In genomic region chr16:8208251-8209181, GRCm38 (mm10) we compare ENCODE assay signal across 17 mouse cellular contexts.
DNase-seq lines count a peak whose midpoint lies in the region; ATAC-seq and TF ChIP-seq lines count a peak whose summit lies in the region.
"Had no signal": no experiment of that assay in that cellular context is flagged by ENCODE, and none has a peak within 500 bp of the region (broad histone marks: within the 10 kb centered on the region; RNA-seq: fewer than 3 reads in every experiment).

No protein-coding gene starts in this region.

- TF ChIP-seq POLR2A in kidney, adult 2 months (IDR thresholded peaks at IDR 0.05; ENCODE audit: low read depth, low read length): no peak
- no peak for TF ChIP-seq POLR2A in heart, adult 2 months (IDR thresholded peaks at IDR 0.05; ENCODE audit: insufficient read depth, low read depth, low read length)

- 61% methylated on average over 8 of the region's 8 CpGs for WGBS in kidney, postnatal 0 days
- WGBS in kidney, adult 2 months: 58% methylated on average over 8 of the region's 8 CpGs
- 40% methylated on average over 8 of the region's 8 CpGs for WGBS in heart, adult 2 months

- no peak for TF ChIP-seq CTCF in kidney, postnatal 0 days (IDR thresholded peaks at IDR 0.05; ENCODE audit: low read depth)
- TF ChIP-seq CTCF in kidney, adult 2 months (conservative IDR thresholded peaks at IDR 0.05; ENCODE audit: insufficient read depth, insufficient read length, low read depth, low read length): no peak
- peak; percentile 32 for TF ChIP-seq CTCF in heart, adult 2 months (IDR thresholded peaks at IDR 0.05)

- intact Hi-C loops in heart, adult 2 months (cut with DNase I): no loop called here
- intact Hi-C loops in heart, postnatal 25 days (cut with DNase I): no loop called here

- no peak overlapping the region for H3K4me2 ChIP-seq in kidney, postnatal 0 days (ENCODE audit: low read length)
- H3K4me2 ChIP-seq: limb, embryonic 12.5 days; lung, embryonic 14.5 days; midbrain, embryonic 15.5 days; neural tube, embryonic 13.5 days had no signal

- peak; percentile 46; the same call in 1 of the 2 replicates for TF ChIP-seq EP300 in heart, adult 2 months (IDR thresholded peaks at IDR 0.05; ENCODE audit: insufficient read depth, low read depth, low read length)

- DNase-seq in kidney, postnatal 0 days (ENCODE audit: low spot score): peak; percentile 9
- no peak for DNase-seq in kidney, adult 2 months
- DNase-seq in gastrocnemius, adult 8-10 months (ENCODE audit: low spot score in 2 of 2): peak; percentile 2 to 44
- peak; percentile 48 to 73 for DNase-seq in heart, adult 2 months
- peak; percentile 54 for DNase-seq in heart, postnatal 25 days (ENCODE audit: low spot score)
- no peak for DNase-seq in right cerebral cortex, adult 18-20 months
- no peak for DNase-seq in cerebellum, adult 18-20 months
- DNase-seq in thymus, postnatal 25 days: no peak
- DNase-seq: adrenal gland, adult 2 months; embryo, embryonic 11 days; kidney, adult 8-10 months; lung, embryonic 14.5 days had no signal

- no peaks in the 10 kb centered on the region for H3K36me3 ChIP-seq in kidney, postnatal 0 days (ENCODE audit: insufficient read depth, low read length)
- H3K36me3 ChIP-seq in kidney, adult 2 months (ENCODE audit: control insufficient read depth, insufficient read depth, low read length): no peaks in the 10 kb centered on the region
- no peaks in the 10 kb centered on the region for H3K36me3 ChIP-seq in heart, adult 2 months (ENCODE audit: control insufficient read depth, insufficient read depth, low read length)
- H3K36me3 ChIP-seq: forebrain, embryonic 10.5 days; limb, embryonic 12.5 days; midbrain, embryonic 15.5 days; neural tube, embryonic 13.5 days had no signal

- no peak overlapping the region for H3K9ac ChIP-seq in kidney, postnatal 0 days (ENCODE audit: low read depth, low read length)
- H3K9ac ChIP-seq in heart, adult 2 months (ENCODE audit: low read depth, low read length): no peak overlapping the region
- H3K9ac ChIP-seq: limb, embryonic 12.5 days; lung, embryonic 14.5 days; midbrain, embryonic 15.5 days; neural tube, embryonic 13.5 days had no signal

- H3K27me3 ChIP-seq in kidney, postnatal 0 days (ENCODE audit: insufficient read depth, low read length): no peaks in the 10 kb centered on the region
- no peaks in the 10 kb centered on the region; the same call in 1 of the 2 replicates for H3K27me3 ChIP-seq in kidney, adult 2 months (replicated peaks; ENCODE audit: control insufficient read depth, insufficient read depth, low read length)
- H3K27me3 ChIP-seq in heart, adult 2 months (ENCODE audit: control insufficient read depth, insufficient read depth, low read length): no peaks in the 10 kb centered on the region
- H3K27me3 ChIP-seq: limb, embryonic 12.5 days; midbrain, embryonic 15.5 days; neural tube, embryonic 13.5 days had no signal

- no peaks in the 10 kb centered on the region for H3K4me1 ChIP-seq in kidney, postnatal 0 days (replicated peaks; ENCODE audit: insufficient read depth, low read length)
- H3K4me1 ChIP-seq in kidney, adult 2 months (ENCODE audit: control insufficient read depth, insufficient read depth, low read length): no peaks in the 10 kb centered on the region
- no peaks in the 10 kb centered on the region for H3K4me1 ChIP-seq in heart, adult 2 months (ENCODE audit: control insufficient read depth, insufficient read depth, low read length)
- H3K4me1 ChIP-seq: forebrain, embryonic 10.5 days; midbrain, embryonic 15.5 days; neural tube, embryonic 13.5 days had no signal

- no peaks in the 10 kb centered on the region for H3K79me2 ChIP-seq in heart, adult 2 months (replicated peaks; ENCODE audit: control insufficient read depth, insufficient read depth, low read length)

- H3K9me3 ChIP-seq in kidney, postnatal 0 days (replicated peaks; ENCODE audit: low read length): no peaks in the 10 kb centered on the region
- H3K9me3 ChIP-seq: forebrain, embryonic 10.5 days; limb, embryonic 12.5 days; midbrain, embryonic 15.5 days; neural tube, embryonic 13.5 days had no signal

- H3K4me3 ChIP-seq in kidney, postnatal 0 days (replicated peaks; ENCODE audit: low read depth, low read length): no peak overlapping the region
- no peak overlapping the region for H3K4me3 ChIP-seq in kidney, adult 2 months (ENCODE audit: insufficient read depth, low read depth, low read length)
- no peak overlapping the region for H3K4me3 ChIP-seq in heart, adult 2 months
- H3K4me3 ChIP-seq: forebrain, embryonic 10.5 days; limb, embryonic 12.5 days; midbrain, embryonic 15.5 days; neural tube, embryonic 13.5 days had no signal

- H3K27ac ChIP-seq in kidney, postnatal 0 days: no peak overlapping the region
- H3K27ac ChIP-seq in kidney, adult 2 months (ENCODE audit: insufficient read depth, low read depth, low read length): no peak overlapping the region
- H3K27ac ChIP-seq in heart, adult 2 months: no peak overlapping the region; the same call in 1 of the 2 replicates
- H3K27ac ChIP-seq: forebrain, embryonic 10.5 days; limb, embryonic 12.5 days; midbrain, embryonic 15.5 days; neural tube, embryonic 13.5 days had no signal

- ATAC-seq in kidney, postnatal 0 days (replicated peaks; ENCODE audit: low FRiP score, low read depth): no peak
- ATAC-seq: CD4-positive, CD25-positive, alpha-beta regulatory T cell, adult 4 months; midbrain, embryonic 15.5 days had no signal

Comparison
In these comparisons a context has a peak if more than half of its experiments do, and no peak if none do; other contexts are left out.
1. DNase-seq: peak in kidney, postnatal 0 days (single experiment), gastrocnemius, adult 8-10 months (2 of 2), heart, adult 2 months (2 of 2) and heart, postnatal 25 days (single experiment); none in kidney, adult 2 months (single experiment), right cerebral cortex, adult 18-20 months (single experiment), cerebellum, adult 18-20 months (0 of 2) and thymus, postnatal 25 days (single experiment).